10 mouse cellular contexts compared by ENCODE assay signal in the genomic region with DNA sequence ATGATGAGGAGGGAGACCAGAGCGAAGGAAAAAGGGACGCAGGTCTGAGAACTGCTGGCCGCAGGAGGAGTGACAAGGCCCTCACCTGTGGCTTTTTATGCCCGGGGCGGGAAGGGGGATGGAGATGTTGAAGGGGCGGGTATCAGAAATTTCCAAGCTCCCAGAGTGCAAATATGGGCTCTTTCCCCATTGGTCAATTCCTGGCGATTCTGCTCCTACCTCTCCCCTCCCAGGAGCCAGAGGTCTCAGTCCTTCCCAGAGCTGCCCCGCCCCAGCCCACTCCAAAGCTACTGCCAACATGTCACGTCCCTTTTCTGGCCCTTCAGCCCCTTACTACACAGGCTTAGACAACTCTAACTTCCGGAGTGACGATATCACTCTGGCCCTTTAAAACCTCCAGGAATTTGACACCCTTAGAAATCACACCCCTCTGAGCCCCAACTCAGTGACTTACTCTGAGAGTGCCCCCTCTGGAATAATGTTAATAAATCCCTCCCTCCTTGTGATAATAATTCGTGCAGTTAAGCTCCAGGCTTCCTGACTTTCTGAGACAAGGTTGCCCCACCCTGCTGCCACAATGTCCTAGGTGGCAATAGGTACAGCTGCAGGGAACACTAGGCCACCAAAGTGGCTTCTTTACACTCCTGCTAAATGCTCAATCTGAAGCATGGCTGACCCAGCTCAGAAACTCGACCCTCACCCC. TPM values are rescaled to one million over a fixed set of nuclear protein-coding genes. Genes with fewer than 3 reads are reported as not detected.
DNase-seq lines count a peak whose midpoint lies in the region; ATAC-seq and TF ChIP-seq lines count a peak whose summit lies in the region.
"Had no signal": no experiment of that assay in that cellular context is flagged by ENCODE, and none has a peak within 500 bp of the region (broad histone marks: within the 10 kb centered on the region; RNA-seq: fewer than 3 reads in every experiment).

No protein-coding gene starts in this region.

- DNase-seq in urinary bladder, adult 18-20 months (ENCODE audit: low spot score in 2 of 2): peak; percentile 71 to 74
- no peak for DNase-seq in urinary bladder, postnatal 10 days (ENCODE audit: low spot score)
- DNase-seq in lung, postnatal 36 days: peak; percentile 90
- peak; percentile 68 for DNase-seq in yolk sac, embryonic 10.5 days (ENCODE audit: low spot score)
- no peak for DNase-seq in gastrocnemius, postnatal 25 days
- no peak for DNase-seq in right cerebral cortex, adult 18-20 months
- no peak for DNase-seq in adrenal gland, postnatal 14 days
- DNase-seq: spleen, adult 18-20 months had no signal

- peak; percentile 62 for ATAC-seq in intestine, postnatal 0 days

- H3K4me1 ChIP-seq in intestine, postnatal 0 days (replicated peaks; ENCODE audit: control insufficient read depth, insufficient read depth, low read length): peaks cover 7% of the 10 kb centered on the region; the same call in 1 of the 2 replicates

- peak overlapping the region; percentile 56 for H3K4me3 ChIP-seq in intestine, postnatal 0 days (ENCODE audit: low read depth, low read length)
- H3K4me3 ChIP-seq: heart, adult 2 months had no signal

- 0 out of 2 replicates have a peak, but pooled peaks have one; percentile 13 for TF ChIP-seq CTCF in intestine, postnatal 0 days (IDR thresholded peaks at IDR 0.05; ENCODE audit: low read depth)

- H3K36me3 ChIP-seq in intestine, postnatal 0 days (ENCODE audit: control insufficient read depth, insufficient read depth): no peaks in the 10 kb centered on the region; the same call in 1 of the 2 replicates

- WGBS in intestine, postnatal 0 days: 2% methylated on average over 13 of the region's 13 CpGs

- no peaks in the 10 kb centered on the region for H3K9me3 ChIP-seq in intestine, postnatal 0 days (ENCODE audit: control insufficient read depth)

- H3K4me2 ChIP-seq in intestine, postnatal 0 days (replicated peaks; ENCODE audit: low read depth): peak overlapping the region; percentile 70

- H3K9ac ChIP-seq in intestine, postnatal 0 days (ENCODE audit: low read depth, low read length): peak overlapping the region; percentile 62

- H3K27me3 ChIP-seq in intestine, postnatal 0 days (replicated peaks; ENCODE audit: control insufficient read depth, insufficient read depth, low read length): 0 out of 2 replicates have a peak, but pooled peaks cover 4% of the 10 kb centered on the region

- peak overlapping the region; percentile 83 for H3K27ac ChIP-seq in intestine, postnatal 0 days (ENCODE audit: low read depth, low read length)
- H3K27ac ChIP-seq: heart, adult 2 months had no signal

RNA-seq across cellular contexts. Expression of gene Krt19, which starts 2.5 kb away (rescaled TPM):
- polyA plus RNA-seq in intestine, postnatal 0 days (2015; fragmentation: Nextera tagmentation; extraction: Ambion mirVana): 491 and 533 TPM in 2 replicates
- total RNA-seq in gastrocnemius, postnatal 25 days (2021): under 1 TPM in 1 of 2 experiments, not detected in 1; 0.28 TPM
- total RNA-seq in adrenal gland, postnatal 14 days (2021): 6.4 and 6.6 TPM in 2 replicates

RNA-seq across cellular contexts. Expression of gene Krt15, which starts 10.3 kb away (rescaled TPM):
- 1.2 and 1.5 TPM in 2 replicates for polyA plus RNA-seq in intestine, postnatal 0 days (2015; fragmentation: Nextera tagmentation; extraction: Ambion mirVana)
- not detected for total RNA-seq in gastrocnemius, postnatal 25 days (2021)
- total RNA-seq in adrenal gland, postnatal 14 days (2021): not detected in 2 replicates

RNA-seq across cellular contexts. Expression of gene Krt13, which starts 24.6 kb away (rescaled TPM):
- not detected in 2 replicates for polyA plus RNA-seq in intestine, postnatal 0 days (2015; fragmentation: Nextera tagmentation; extraction: Ambion mirVana)
- total RNA-seq in gastrocnemius, postnatal 25 days (2021): not detected
- total RNA-seq in adrenal gland, postnatal 14 days (2021): not detected in 2 replicates
- total RNA-seq: heart, adult 2 months had no signal
- polyA plus RNA-seq: heart, adult 2 months had no signal

RNA-seq across cellular contexts. Expression of gene Krt36, which starts 40.6 kb away (rescaled TPM):
- polyA plus RNA-seq in intestine, postnatal 0 days (2015; fragmentation: Nextera tagmentation; extraction: Ambion mirVana): 0.09 and 0.16 TPM in 2 replicates
- total RNA-seq in gastrocnemius, postnatal 25 days (2021): under 1 TPM in 1 of 2 experiments, not detected in 1; 0.16 TPM
- 0.19 TPM in 1 of 2 replicates, not detected in the other for total RNA-seq in adrenal gland, postnatal 14 days (2021)
- total RNA-seq: heart, adult 2 months had no signal
- polyA plus RNA-seq: heart, adult 2 months had no signal

RNA-seq across cellular contexts. Expression of gene Krt9, which starts 47.0 kb away (rescaled TPM):
- polyA plus RNA-seq in intestine, postnatal 0 days (2015; fragmentation: Nextera tagmentation; extraction: Ambion mirVana): not detected in 2 replicates
- not detected for total RNA-seq in gastrocnemius, postnatal 25 days (2021)
- not detected in 2 replicates for total RNA-seq in adrenal gland, postnatal 14 days (2021)
- total RNA-seq: heart, adult 2 months had no signal
- polyA plus RNA-seq: heart, adult 2 months had no signal

Comparison
In these comparisons a context has a peak if more than half of its experiments do, and no peak if none do; other contexts are left out.
1. DNase-seq: peak in urinary bladder, adult 18-20 months (2 of 2), lung, postnatal 36 days (single experiment) and yolk sac, embryonic 10.5 days (single experiment); none in urinary bladder, postnatal 10 days (single experiment), gastrocnemius, postnatal 25 days (single experiment), right cerebral cortex, adult 18-20 months (single experiment) and adrenal gland, postnatal 14 days (single experiment).